8 mouse cellular contexts compared by ENCODE assay signal in genomic region chr7:136059896-136060295, GRCm38 (mm10).
A peak's percentile ranks its signal among the peaks of the same experiment; 100 is the strongest.
DNase-seq lines count a peak whose midpoint lies in the region; ATAC-seq and TF ChIP-seq lines count a peak whose summit lies in the region.

No protein-coding gene starts in this region.

- H3K4me1 ChIP-seq in liver, embryonic 16.5 days (ENCODE audit: control insufficient read depth, low read depth, low read length): no peaks in the 10 kb centered on the region
- peaks cover 5% of the 10 kb centered on the region; the same call in 1 of the 2 replicates for H3K4me1 ChIP-seq in liver, postnatal 0 days (ENCODE audit: insufficient read depth)
- H3K4me1 ChIP-seq in limb, embryonic 12.5 days (replicated peaks): peaks cover 71% of the 10 kb centered on the region
- H3K4me1 ChIP-seq in neural tube, embryonic 13.5 days (replicated peaks): peaks cover 52% of the 10 kb centered on the region

- H3K4me3 ChIP-seq in liver, embryonic 16.5 days (ENCODE audit: low read depth, low read length): no peak overlapping the region
- no peak overlapping the region for H3K4me3 ChIP-seq in liver, postnatal 0 days (ENCODE audit: low read depth, low read length)
- H3K4me3 ChIP-seq in limb, embryonic 12.5 days (replicated peaks): no peak overlapping the region
- H3K4me3 ChIP-seq in neural tube, embryonic 13.5 days: no peak overlapping the region

- H3K27me3 ChIP-seq in liver, embryonic 16.5 days (ENCODE audit: control insufficient read depth, insufficient read depth, low read depth, low read length): no peaks in the 10 kb centered on the region
- 0 out of 2 replicates have a peak, but pooled peaks cover 8% of the 10 kb centered on the region for H3K27me3 ChIP-seq in liver, postnatal 0 days (ENCODE audit: insufficient read depth, low read length)
- H3K27me3 ChIP-seq in limb, embryonic 12.5 days: no peaks in the 10 kb centered on the region
- no peaks in the 10 kb centered on the region for H3K27me3 ChIP-seq in neural tube, embryonic 13.5 days

- H3K9me3 ChIP-seq in liver, embryonic 16.5 days (replicated peaks; ENCODE audit: control insufficient read depth, low read length): no peaks in the 10 kb centered on the region
- no peaks in the 10 kb centered on the region for H3K9me3 ChIP-seq in liver, postnatal 0 days (ENCODE audit: low read length)
- no peaks in the 10 kb centered on the region for H3K9me3 ChIP-seq in limb, embryonic 12.5 days
- no peaks in the 10 kb centered on the region for H3K9me3 ChIP-seq in neural tube, embryonic 13.5 days

- TF ChIP-seq EP300 in liver, postnatal 0 days (IDR thresholded peaks at IDR 0.05; ENCODE audit: low read depth): no peak

- peak; percentile 68 for DNase-seq in embryo, embryonic 10 days (ENCODE audit: low spot score)
- no peak for DNase-seq in embryo, embryonic 9.5 days (ENCODE audit: extremely low spot score)
- DNase-seq in liver, postnatal 0 days: no peak
- no peak for DNase-seq in right cerebral cortex, adult 2 months (ENCODE audit: low spot score in 2 of 2)

- WGBS in liver, embryonic 16.5 days (ENCODE audit: insufficient replicate concordance): 37% methylated on average over 11 of the region's 11 CpGs
- WGBS in liver, postnatal 0 days (ENCODE audit: insufficient replicate concordance): 39% methylated on average over 11 of the region's 11 CpGs
- WGBS in limb, embryonic 12.5 days: 25% methylated on average over 11 of the region's 11 CpGs
- WGBS in neural tube, embryonic 13.5 days: 18% methylated on average over 11 of the region's 11 CpGs

- peak overlapping the region; percentile 44; the same call in 1 of the 2 replicates for H3K4me2 ChIP-seq in liver, embryonic 16.5 days (ENCODE audit: low read depth, low read length)
- H3K4me2 ChIP-seq in liver, postnatal 0 days (ENCODE audit: low read depth, low read length): no peak overlapping the region
- H3K4me2 ChIP-seq in limb, embryonic 12.5 days: peak overlapping the region; percentile 55; the same call in 1 of the 2 replicates
- peak overlapping the region; percentile 58 for H3K4me2 ChIP-seq in neural tube, embryonic 13.5 days

- TF ChIP-seq CTCF in liver, postnatal 0 days (IDR thresholded peaks at IDR 0.05; ENCODE audit: low read depth): no peak

- H3K9ac ChIP-seq in liver, embryonic 16.5 days (ENCODE audit: low read depth, low read length): no peak overlapping the region
- no peak overlapping the region for H3K9ac ChIP-seq in liver, postnatal 0 days (replicated peaks)
- no peak overlapping the region for H3K9ac ChIP-seq in limb, embryonic 12.5 days (replicated peaks)
- H3K9ac ChIP-seq in neural tube, embryonic 13.5 days: no peak overlapping the region

- no peak for ATAC-seq in liver, embryonic 16.5 days (ENCODE audit: low read depth)
- no peak for ATAC-seq in liver, postnatal 0 days
- ATAC-seq in limb, embryonic 12.5 days (ENCODE audit: insufficient number of reproducible peaks, insufficient read depth, low FRiP score, low TSS enrichment, low read depth): no peak
- ATAC-seq in neural tube, embryonic 13.5 days (ENCODE audit: low read depth): no peak
- ATAC-seq in monocyte, adult 5-6 weeks (replicated peaks; ENCODE audit: insufficient number of reproducible peaks, low FRiP score, low TSS enrichment, poor library complexity, severe bottlenecking): no peak

- H3K36me3 ChIP-seq in liver, embryonic 16.5 days (ENCODE audit: control insufficient read depth, insufficient read depth): no peaks in the 10 kb centered on the region
- H3K36me3 ChIP-seq in liver, postnatal 0 days (replicated peaks; ENCODE audit: insufficient read depth, low read length): no peaks in the 10 kb centered on the region
- H3K36me3 ChIP-seq in limb, embryonic 12.5 days: no peaks in the 10 kb centered on the region
- H3K36me3 ChIP-seq in neural tube, embryonic 13.5 days: no peaks in the 10 kb centered on the region

- no peak overlapping the region for H3K27ac ChIP-seq in liver, embryonic 16.5 days (ENCODE audit: low read length)
- H3K27ac ChIP-seq in liver, postnatal 0 days (ENCODE audit: low read depth): no peak overlapping the region
- H3K27ac ChIP-seq in limb, embryonic 12.5 days: peak overlapping the region; percentile 97
- peak overlapping the region; percentile 91 for H3K27ac ChIP-seq in neural tube, embryonic 13.5 days (replicated peaks)

Comparison
In these comparisons a context has a peak if more than half of its experiments do, and no peak if none do; other contexts are left out.
1. H3K27ac ChIP-seq: peak in limb, embryonic 12.5 days (single experiment) and neural tube, embryonic 13.5 days (single experiment); none in liver, embryonic 16.5 days (single experiment) and liver, postnatal 0 days (single experiment).